Mouse (Mus musculus) CH12.LX (cell line): ENCODE measurements at regions not wholly inside any gene's neighbourhood (a gene's known extent, or its start where the extent isn't known, plus 50 kb on each side); places are given as distances from the start of the nearest gene placed in this dataset.

Experiments used
- CTCF ChIP-seq, 2 experiments: IDR thresholded peaks in 1 of 2; conservative IDR thresholded peaks in 1 of 2; 2 replicates each; pipeline ENCODE4 v1.5.1; 2011 to 2012; ENCODE audit warnings: low read depth in 2 of 2, low read length in 2 of 2, improper control_type of control experiment in 1 of 2, inconsistent platforms in 1 of 2, mild to moderate bottlenecking in 1 of 2, moderate library complexity in 1 of 2
- EP300 ChIP-seq: IDR thresholded peaks from 2 replicates; pipeline ENCODE4 v1.6.1; 2011; ENCODE audit warnings: low read length, improper control_type of control experiment
- NELFE ChIP-seq: IDR thresholded peaks from 2 replicates; pipeline ENCODE4 v1.6.1; 2011; ENCODE audit warnings: low read depth, low read length, improper control_type of control experiment
- POLR2A ChIP-seq: IDR thresholded peaks from 2 replicates; pipeline ENCODE4 v1.6.1; 2011; ENCODE audit warnings: low read depth, mild to moderate bottlenecking, improper control_type of control experiment, low read length

GRCm38 (mm10) chr14:66452828-66453227 lies 443.8 kb upstream of the Gulo start:
- TF ChIP-seq EP300 (no peak), CTCF (conservative IDR thresholded peaks at IDR 0.05 in 1 of 2, IDR thresholded peaks at IDR 0.05 in 1 of 2; ENCODE audit: low read depth in 2 of 2, low read length in 2 of 2) (0 out of 4 replicates have a peak, but pooled peaks of 1 of the 2 experiments have one; percentile 10), POLR2A (no peak), NELFE (no peak)
